Mouse (Mus musculus): Measurements from ENCODE around the gene Grik4. TPM values are rescaled to one million over a fixed set of nuclear protein-coding genes. Genes with fewer than 3 reads are reported as not detected.
A peak's percentile ranks its signal among the peaks of the same experiment; 100 is the strongest.
"Not testable (repeated sequence)": the region's sequence is repeated elsewhere in the genome, so short reads cannot be mapped to it uniquely, and the experiment has no call there.

Grik4 gene
- total RNA-seq (2021): under 1 TPM in 1 of 2 experiments, not detected in 1; 0.07 TPM

DNA sequence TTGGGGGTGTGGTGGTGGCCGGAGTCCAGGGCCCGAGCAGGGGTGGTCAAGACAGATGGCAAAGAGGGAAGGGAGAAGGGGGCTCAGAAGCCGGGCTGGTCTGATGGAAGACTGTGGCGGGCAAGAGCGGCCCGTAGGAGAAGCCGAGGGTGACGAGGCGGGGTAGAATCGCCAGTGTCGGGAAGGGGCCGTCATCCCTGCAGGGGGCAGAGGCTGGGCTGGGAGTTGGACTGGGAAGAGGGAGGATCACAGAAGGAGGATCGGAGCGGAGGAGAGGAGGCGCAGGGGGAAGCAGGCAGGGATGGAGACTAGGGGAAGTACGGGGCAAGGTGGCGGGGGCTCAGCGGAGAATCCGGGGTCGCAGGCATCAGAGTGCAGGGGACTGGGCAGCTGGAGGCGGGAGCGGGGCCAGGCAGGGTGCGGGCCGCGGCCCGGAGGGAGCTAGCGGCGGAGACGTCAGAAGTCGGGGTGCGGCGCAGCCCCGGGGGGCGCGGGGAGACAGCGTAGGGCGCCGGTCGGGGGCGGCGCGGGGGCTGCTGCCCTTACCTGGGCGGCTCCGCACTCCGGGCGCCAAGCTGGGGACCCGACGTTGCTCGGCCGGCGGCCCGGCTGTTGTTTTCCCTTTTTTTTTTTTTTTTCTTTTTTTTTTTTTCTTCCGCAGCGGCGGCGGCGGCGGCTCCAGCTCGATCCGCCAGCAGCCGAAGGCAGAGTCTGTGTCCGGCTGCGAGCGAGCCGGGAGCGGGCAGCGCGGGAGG, at the start of gene Grik4:
Gene Grik4, minus strand, starts transcription at position 713 of the 755 bp plus-strand sequence.
- DNase-seq: peak in 1 of 2 experiments; percentile 20
- intact Hi-C loops (cut with DNase I): loop anchor here (1.0 to 2.0 kb wide), 6 partner anchors 155 to 617 kb away; no protein-coding TSS in a partner anchor

DNA sequence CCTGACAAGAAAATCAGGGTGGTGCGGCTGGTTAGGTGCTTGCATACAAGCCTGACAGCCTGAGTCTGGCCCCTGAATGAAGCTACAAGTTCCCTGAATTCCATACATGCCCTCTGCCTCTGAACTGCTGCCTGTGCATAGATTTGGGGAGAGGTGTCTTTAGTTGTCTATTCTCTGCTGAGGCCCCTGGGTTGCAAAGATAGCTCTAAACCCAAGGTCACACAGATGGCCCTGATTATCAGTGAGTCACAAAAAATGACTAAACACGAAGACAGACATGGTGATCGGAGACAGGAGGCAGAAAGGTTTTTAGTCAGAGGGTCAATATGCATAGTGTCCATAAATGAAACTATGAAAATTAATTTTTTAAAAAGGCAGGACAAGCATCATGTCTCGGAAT, 49.4 kb upstream of the Grik4 start:
- intact Hi-C loops (cut with DNase I): no loop called here

DNA sequence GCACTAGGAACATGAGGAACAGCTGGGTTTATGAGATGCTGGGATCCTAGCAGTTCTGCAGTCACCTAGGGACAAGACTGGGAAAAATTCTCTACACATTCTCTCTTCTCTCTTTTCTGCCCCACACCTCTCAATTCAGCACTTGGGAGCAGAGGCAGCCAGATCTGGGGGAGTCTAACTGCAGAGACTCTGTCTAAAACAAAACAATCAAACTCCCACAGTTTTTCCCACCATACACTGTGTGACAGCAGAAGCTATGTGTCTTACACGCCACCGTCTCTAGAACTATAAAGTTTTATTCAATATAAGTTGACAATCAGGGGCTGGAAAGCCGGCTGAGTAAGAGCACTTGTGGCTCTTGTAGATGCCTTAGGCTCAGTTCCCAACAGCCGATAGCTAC, 43.7 kb upstream of the Grik4 start:
- DNase-seq: no peak
- intact Hi-C loops (cut with DNase I): no loop called here

More for the DNA sequence above, 49.4 kb upstream of the Grik4 start:
- DNase-seq: no peak

DNA sequence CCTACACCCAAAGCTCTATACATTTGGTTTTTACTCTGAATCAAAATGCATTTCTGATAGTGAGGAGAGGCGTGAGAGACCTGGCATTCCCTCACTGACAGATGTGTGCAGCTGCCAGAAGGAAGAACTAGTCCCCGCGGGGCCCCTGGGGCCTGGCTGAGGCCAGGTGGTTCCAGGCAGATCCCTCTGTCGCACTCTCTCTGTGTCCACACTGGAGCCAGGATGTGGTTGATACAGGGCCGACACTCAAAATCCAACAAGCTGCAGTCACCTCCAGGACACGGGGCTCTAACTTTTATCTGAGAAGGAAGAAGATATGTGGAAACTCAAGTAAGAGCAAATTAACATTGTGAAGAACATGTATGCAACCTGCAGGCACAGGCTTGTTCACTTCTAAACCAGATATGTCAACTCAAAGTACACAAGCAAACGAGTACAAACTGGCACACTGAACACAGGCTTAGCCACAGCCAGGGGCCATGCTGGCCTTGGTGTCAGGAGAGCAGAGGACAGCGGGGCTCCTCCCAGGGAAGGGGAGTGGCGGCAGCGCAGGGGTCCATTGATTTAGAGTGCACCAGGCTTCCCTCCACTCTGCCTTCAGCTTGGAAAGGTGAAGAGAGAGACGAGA, 24.7 kb upstream of the Grik4 start:
- DNase-seq: no peak
- intact Hi-C loops (cut with DNase I): no loop called here

DNA sequence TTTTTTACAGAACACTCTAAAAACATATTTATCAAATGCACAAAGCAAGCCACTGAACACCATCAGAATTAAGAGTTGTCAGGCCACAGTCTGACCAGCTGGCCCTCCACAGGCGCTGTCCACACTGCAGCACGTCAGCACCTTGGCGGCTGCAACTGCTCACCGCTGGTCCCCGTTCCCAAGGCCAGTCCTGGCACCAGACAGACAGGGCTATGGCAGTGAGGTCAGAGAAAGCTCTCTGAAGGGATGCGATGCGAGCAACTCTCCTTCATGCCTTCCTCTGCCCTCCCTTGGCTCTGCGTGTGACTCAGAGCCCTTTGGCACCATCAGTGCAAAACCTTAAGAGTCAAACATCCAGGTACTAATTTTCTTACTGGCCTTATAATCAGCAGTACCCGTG, 23.4 kb upstream of the Grik4 start:
- intact Hi-C loops (cut with DNase I): no loop called here
- peak; percentile 34 to 41 for DNase-seq

DNA sequence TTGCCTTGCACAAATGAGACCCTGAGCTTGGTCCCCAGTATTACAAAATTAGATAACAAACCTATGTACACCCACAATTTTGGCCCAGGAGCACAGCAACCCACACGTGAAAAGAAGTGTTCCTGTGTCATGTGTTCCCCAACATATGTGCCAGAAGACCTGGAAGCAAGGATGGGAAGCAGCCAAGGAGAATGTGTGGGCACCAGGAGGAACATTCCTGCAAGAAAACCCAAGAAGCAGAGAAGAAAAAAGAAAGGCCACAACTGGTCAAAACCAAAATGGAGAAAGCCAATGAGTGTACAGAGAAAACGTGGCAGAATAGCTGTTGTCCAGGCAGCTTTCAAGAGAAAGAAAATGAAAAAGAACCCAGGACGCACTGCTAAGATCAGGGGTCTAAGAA, 20.5 kb upstream of the Grik4 start:
- DNase-seq; intact Hi-C loops (cut with DNase I): not testable (repeated sequence)

DNA sequence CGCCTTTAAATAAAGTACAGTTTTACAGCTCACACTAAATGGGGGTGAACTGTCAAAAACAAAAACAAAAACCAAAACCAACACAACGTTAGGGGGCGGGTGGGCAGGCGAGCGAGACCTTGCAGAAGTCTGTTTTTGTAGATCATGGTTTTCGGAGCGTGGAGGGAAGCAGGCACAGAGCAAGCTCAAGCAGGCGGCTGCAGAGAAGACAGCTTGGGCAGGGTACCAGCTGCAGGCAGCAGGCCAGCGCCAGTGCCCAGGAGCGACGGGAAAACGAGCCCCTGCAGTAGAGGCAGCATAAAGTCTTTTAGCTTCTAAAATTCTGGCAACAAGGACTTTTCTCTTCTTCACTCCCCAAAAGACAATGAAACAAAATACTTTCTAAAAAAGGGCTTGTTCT, 20.1 kb upstream of the Grik4 start:
- DNase-seq: no peak
- intact Hi-C loops (cut with DNase I): no loop called here

DNA sequence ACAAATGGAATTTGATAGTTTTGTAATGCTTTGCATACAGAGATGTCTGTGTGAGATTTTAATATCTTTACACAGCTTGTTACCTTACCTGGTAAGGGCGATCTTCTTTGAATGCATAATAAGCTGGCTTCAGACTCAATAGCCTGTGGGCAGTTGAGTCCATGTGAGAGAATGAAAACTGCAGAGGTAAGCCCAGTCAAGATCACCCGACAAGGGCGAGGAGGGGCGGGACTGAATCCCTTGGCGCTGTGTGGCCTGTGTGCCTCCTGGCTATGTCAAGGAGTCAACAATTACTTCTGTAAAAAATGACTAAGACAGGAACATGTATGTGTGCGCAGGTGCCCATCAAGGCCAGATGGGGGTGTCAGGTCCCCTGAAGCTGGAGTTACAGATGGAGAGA, 18.2 kb upstream of the Grik4 start:
- intact Hi-C loops (cut with DNase I): no loop called here
- no peak for DNase-seq

DNA sequence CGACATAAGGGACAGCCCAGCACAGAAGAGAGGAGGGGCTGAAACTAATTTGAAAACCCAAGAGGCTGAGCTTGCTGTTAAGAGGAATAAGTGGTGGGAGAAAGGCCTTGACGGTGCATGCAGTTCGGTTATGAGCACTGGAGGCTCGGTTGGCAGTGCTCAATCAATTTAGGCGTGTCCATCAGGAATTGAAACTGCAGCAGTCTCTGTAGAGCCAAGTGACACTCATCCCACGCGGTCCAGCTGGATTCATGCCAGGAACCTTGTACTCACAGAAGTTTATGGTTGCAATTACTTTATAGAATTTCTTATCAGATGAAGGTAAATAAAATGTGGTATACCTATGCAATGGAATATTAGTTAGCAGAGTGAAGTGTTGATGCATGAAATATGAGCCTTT, 14.1 kb upstream of the Grik4 start:
- DNase-seq: no peak
- intact Hi-C loops (cut with DNase I): no loop called here

DNA sequence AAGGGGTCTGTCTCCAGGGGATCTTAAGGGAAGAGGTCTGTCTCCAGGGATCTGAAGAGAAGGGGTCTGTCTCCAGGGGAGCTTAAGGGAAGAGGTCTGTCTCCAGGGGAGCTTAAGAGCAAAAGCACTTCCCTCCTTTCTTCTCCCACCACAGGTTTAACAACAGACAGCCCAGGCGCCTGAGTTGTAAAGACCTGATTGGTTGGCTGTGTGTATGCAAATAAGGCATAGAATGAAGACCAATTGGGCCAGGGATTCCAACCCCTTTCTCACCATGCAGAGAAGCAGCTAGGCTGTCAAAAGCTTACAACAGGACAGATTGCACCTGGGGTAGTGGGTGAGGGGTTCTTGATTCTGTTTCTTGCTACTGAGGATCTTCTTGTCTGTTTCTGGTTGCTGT, 4.1 kb upstream of the Grik4 start:
- DNase-seq: no peak
- intact Hi-C loops (cut with DNase I): no loop called here

DNA sequence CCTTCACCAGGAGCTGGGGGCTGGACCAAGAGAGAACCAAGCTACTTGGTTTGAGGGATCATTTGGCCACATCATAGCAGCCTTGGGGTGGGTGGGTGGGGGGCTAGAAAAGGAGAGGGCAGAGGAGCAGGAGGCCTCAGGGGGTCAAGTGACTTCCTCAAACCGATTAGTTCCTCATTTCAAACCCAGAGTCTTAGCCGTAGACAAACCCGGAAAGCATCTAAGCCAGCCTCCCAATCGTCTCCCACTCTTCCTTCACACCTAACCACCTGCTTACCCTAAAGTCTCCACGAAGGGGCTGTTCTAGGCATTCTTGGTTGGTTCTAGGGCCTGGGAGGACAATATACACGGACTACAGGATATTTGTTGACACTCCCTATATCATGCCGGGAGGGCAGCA, 881 bp upstream of the Grik4 start:
- intact Hi-C loops (cut with DNase I): loop anchor here (2.0 kb wide), 1 partner anchor 372 kb away; no protein-coding TSS in a partner anchor

DNA sequence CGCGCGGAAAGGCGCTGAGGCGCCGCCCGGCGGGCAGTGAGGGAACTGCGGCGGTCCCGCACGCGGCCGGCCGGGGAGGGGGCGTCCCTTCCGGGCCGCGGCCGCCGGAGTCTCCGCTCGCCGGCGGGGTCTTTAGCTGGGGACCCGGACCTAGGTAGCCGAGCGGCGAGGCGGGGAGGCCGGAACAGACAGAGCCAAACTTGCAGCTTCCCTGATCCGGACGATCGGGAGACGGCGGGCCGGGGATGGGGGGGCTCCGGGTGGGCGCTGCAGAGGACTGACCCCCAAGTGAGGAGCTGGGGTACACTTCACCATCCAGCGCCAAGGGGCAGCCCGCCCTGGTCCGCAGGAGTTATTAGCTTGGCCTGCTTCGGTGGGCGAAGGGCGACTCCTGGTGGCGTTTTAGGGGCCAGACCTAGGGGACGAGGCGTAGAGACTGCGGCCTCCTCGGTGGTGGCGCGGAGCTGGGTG, 278 bp upstream of the Grik4 start:
- intact Hi-C loops (cut with DNase I): loop anchor here (1.0 to 2.0 kb wide), 6 partner anchors 155 to 617 kb away; no protein-coding TSS in a partner anchor
- peak; percentile 90 to 92 for DNase-seq

More for the DNA sequence above, 881 bp upstream of the Grik4 start:
- no peak for DNase-seq

DNA sequence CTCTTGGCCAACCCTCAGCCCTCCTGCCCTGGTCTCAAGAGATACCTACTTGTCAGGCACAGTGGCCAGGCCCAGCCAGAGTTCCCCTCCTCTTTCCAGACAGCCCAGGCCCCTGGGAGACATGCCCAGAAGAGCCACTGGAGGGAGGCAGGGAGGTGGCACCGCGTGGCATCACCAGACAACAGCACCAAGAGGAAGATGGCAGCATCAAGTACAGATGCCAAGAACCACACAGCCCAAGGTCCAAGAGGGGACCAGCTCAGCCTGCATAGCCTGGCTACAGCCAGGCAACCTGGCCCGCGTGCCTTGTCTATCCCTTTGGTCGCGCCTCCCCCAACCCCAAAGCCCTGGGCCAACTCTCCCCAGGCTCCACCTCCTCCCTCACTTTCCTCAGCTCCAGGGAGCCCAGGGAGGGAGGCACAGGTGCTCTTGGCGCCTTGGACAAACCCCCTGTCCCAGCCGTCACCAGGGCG, 1.2 kb downstream of the Grik4 start:
- no peak for DNase-seq
- intact Hi-C loops (cut with DNase I): no loop called here

DNA sequence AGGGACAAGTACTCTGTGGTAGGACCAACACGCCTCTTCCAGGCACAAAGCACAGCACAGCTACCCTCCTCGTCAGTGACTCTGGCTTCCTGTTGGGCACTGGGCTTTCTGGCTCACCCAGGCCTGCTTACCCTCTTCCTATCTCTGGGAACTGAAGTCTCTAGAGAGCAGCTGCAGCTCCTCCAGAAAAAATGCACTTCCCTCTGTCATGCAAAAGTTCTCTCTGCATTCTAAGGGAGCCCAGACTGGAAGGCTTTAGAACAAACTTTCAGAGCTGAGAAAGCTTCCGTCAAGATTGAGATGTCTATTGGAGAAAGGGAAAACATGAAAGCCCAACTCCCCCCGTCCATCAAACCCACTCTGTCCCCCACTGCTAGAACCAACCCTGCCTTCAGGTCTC, 2.1 kb downstream of the Grik4 start:
- intact Hi-C loops (cut with DNase I): no loop called here
- no peak for DNase-seq

DNA sequence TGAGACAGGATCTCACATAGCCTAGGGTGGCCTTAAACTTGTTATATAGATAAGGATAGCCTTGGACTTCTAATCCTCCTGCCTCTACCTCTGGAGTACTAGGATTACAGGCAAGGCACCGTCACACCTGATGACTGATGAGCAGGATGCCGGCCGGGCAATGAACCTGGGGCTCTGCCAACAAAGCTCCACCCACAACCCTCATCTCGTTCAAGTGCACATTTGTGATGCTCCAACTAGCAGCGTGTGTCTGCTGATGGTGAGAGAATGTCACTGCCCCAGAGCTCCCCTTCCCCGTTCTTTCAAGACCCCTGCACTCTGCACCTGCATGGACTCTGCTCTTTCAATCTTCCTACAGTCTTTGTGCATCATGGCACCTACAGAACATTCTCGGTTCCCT, 12.1 kb downstream of the Grik4 start:
- no peak for DNase-seq
- intact Hi-C loops (cut with DNase I): no loop called here

DNA sequence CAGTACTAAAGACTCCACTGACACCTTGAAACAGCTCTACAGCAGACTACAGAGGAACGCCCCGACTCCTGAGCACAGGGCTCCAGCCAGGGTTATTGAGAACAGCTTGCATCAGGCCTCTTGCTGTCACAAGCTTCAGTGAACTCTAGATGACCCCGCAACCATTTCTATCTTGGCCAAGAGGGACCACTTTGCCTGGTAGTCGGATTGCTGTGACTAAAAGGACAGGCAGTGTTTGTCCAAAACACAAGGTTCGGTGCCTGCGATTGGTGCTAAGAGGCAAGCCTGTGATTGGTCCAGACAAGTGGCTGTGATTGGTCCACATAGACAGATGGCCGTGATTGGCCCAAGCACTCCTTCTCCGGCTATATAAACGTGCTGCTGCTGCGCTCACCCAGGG, 16.8 kb downstream of the Grik4 start:
- no peak for DNase-seq
- intact Hi-C loops (cut with DNase I): no loop called here

DNA sequence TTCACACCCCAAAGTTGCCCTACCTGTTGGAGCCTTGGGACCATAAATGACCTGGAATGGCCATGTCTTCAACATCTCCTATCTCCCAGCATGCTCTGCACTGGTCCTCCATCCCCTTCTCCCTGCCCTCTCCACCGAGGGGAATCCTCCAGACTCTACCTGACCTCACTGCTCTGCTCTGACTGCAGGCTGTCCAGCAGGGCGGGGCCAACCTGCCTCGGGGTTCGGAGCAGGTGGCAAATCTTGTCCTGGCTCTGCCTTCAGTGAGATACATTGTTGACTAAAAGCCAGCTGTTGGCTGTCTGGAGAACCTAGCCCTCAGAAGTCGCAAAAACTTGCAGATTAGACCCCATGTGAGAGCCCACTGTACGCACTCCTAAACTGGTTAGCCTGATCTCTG, 17.7 kb downstream of the Grik4 start:
- DNase-seq: no peak
- intact Hi-C loops (cut with DNase I): no loop called here

DNA sequence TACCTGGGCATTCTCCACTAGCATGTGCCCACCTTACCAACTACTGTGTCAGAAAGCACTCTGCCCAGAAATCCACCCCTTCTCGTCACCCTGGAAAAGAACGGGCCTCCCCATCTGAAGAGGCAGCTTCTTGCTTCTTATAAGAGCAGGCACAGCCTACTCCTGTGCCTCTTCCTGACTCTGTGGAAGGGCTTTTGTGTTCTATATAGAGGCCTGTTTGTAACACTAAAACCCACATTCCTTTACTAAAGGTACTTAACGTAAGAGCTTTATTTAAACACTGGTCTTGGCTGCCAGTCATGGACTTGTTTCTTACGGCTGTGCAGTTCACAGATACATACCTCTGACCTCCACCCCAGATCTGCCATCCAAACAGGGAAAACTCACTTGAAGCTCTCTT, 22.5 kb downstream of the Grik4 start:
- intact Hi-C loops (cut with DNase I): no loop called here
- DNase-seq: no peak

DNA sequence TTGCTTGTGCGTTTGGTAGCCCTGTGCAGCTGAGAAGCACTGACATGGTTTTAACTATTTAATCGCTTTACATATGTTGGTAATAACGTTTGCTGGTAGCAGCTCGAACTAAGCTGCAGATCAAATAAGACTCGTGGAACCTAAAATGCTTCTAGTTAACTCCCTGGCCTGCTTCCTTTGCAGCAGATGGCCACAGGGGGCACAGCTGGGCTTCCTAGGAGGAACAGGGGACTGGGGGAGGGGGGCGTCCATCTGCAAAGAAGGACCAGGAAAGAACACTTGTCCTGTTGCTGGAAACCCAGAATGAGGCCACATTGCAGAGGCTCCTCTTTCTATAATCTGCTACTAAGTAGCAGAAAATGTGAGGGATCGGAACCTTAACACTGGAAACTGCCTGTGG, 24.1 kb downstream of the Grik4 start:
- no peak for DNase-seq
- intact Hi-C loops (cut with DNase I): no loop called here

DNA sequence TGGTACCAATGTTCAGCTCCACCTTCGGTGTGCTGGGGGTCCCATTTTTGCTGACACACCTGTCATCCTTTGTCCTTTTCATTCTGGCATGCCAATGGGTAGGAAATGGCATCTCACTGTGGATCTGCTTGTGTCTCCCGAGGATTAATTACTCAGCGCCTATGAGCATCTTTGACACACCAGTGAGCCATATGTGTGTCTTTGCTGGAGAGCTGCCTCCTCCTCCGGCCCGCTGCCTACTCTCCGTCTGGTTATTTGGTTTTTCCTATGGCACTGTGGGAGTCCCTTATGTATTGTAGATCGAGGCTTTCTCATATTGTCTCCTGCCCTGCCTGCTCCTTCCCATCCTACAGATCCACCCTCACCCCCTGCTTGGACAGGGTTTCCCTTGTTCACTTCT, 26.4 kb downstream of the Grik4 start:
- DNase-seq: no peak
- intact Hi-C loops (cut with DNase I): no loop called here

DNA sequence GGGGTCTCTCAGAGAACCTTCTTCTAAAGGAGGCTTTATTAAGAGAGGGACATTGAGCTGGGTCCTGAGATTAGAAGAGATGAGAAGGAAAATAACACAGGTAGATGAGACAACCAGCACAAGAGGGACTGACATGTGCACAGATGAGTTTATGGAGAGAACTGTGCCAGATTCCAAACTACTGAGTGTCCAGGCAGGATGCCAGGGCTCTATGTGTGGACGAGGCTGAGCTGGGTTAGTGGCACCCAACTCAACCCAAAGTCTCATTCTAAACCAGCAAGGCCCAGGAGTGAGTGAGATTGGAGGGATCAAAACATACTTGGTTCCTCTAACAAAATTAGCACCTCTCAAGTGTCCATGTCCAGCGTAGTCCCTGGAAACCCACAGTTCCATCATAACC, 31.1 kb downstream of the Grik4 start:
- intact Hi-C loops (cut with DNase I): no loop called here
- DNase-seq: no peak
